Mouse (Mus musculus) G1E-ER4 (cell line): ENCODE measurements around the gene Gab1. TPM values are rescaled to one million over a fixed set of nuclear protein-coding genes. Genes with fewer than 3 reads are reported as not detected.

Experiments used
- GATA1 ChIP-seq: IDR thresholded peaks from one replicate; pipeline ENCODE4 v1.8.0; 2012; ENCODE audit warnings: low read length, inconsistent platforms
- polyA plus RNA-seq: library from polyadenylated mRNA; stranded (reverse); fragments of >175 nt; gene quantifications from 2 replicates; pipeline ENCODE4 v1.2.3, GENCODE M21; 2012

Gene Gab1
- polyA plus RNA-seq, 1 experiment: 4.1 TPM

DNA sequence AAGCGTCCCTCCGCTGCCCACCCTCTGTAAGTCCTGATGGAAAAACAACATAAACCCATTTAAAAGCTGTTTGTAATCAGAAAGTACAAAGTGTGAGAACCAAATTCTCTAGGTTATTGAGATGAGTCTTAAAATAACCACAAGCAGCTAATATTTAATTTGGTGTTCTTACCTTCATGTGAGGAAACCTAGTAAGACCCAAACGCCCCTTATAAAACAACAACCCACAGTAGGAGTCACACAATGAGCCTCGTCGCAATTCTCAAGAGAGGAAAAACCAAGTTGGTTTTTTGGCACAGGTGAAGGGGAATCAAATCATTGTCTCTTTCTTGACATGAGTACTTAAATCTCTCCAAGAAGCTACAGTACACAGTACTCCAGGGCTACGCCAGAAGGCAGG is 44.9 kb downstream of the Gab1 start:
- TF ChIP-seq GATA1: no peak

DNA sequence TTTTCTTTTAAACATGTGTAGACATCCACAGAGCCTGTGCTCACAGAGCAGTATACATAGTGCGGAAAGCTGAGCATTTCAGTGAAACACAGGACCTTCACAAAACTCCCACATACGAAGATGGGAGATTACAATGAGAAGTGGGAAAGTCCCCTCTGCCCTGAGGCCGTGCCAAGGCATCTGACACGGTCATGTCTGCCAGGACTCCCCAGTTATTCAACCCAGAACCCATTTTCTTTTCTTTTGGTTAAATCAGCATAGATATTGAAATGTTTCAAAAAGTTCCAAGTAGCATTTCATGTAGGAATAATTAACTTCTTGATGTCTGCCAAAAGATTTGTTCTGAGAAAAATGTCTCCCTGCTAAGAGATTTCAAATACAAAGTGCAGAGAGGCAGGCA is 45.9 kb downstream of the Gab1 start:
- no peak for TF ChIP-seq GATA1

DNA sequence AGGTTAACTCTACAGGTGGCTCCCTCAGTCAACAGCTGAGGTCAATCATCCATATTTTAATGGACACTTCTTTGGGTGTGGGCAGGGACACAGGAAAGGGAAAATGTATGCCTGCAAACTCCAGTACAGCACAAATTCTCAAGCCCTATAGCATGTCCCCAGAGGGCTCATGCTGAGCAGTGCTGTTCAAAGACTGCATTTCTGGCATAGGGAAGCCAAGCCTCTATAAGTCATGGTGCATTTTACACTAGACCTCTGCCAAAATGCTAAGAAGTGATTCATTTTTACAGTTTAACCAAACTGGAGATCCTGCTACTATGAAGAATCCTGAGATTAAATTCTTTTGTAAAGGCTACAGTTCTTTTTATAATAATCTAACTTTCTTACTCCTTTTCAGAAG is 47.8 kb downstream of the Gab1 start:
- no peak for TF ChIP-seq GATA1

DNA sequence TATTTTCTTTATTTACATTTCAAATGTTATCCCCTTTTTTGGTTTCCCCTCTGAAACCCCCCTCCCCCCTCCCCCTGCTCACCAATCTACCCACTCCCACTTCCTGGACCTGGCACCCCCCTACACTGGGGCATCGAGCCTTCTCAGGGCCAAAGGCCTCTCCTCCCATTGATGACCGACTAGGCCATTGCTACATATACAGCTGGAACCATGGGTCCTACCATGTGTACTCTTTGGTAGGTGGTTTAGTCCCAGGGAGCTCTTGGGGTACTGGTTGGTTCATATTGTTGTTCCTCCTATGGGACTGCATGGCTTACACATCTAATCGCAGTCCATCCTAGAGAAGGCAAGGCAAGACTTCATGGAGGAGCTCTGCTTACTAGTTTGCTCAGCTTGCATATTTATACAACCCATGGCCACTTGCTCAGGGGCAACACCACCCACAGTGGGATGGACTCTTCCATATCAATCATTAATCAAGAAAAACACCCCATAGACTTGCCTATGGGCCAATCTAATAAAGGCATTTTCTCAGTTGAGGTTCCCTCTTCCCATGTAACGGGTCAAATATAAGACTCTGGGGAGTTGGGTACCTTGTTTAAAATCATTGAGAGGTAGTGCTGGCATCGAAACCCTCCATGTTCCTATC is 48.3 kb downstream of the Gab1 start:
- no peak for TF ChIP-seq GATA1

DNA sequence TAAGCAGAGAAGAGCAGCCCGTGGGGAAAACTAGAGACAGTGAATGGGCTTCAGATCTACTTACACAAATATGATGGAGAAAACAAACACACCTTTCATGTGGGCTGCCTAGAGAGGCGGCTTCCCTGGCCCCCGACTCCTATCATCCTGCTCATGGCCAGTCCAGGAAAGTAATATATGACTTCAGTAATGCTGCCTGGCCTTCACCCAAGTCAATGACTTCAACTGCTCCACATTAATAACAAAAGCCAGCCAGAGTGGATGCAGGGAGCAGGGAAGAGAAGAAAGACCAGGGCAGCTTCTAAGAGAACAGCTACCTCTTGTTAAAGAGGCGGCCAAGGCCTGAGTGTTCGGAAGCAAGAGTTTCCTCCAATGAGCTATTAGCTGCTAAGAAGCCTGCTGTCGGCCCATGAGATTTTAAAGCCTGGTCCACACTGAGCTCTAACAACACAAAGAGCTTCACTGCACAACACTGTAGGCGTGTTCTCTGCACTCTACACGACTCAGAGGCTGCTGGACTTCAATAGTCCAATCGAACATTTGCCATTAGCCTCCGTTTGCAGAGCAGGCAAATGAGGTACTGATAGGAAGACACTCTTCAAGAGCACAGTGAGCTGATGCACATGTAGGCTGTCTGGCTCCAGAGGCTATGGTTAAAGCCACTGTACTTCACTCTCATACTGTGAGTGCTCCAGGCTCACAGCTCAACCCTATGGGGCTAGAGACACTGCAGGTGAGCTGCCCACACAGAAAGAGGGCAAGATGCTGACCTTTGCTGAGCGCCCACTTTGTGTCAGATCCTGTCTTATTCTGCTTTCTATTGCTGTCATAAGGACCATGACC is 49.4 kb downstream of the Gab1 start:
- no peak for TF ChIP-seq GATA1

DNA sequence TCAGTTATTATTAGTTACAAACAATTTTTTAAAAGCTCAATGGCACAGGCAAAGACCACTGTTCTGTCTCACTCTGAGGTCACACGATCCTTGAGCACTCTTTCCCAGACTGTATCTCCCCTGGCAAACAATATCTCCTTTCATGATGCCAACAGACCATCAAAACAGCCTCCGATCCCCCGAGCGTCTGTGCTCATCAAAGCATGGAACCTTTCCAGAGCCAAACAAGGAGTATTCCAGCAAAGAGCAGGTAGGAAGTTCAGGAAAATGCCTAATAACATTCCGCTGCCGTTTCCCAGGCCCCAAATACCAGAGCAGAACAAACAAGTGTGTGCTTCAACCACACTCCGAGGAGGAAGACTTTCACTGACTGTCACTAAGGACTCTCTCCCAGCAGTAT is 50.2 kb downstream of the Gab1 start:
- no peak for TF ChIP-seq GATA1

DNA sequence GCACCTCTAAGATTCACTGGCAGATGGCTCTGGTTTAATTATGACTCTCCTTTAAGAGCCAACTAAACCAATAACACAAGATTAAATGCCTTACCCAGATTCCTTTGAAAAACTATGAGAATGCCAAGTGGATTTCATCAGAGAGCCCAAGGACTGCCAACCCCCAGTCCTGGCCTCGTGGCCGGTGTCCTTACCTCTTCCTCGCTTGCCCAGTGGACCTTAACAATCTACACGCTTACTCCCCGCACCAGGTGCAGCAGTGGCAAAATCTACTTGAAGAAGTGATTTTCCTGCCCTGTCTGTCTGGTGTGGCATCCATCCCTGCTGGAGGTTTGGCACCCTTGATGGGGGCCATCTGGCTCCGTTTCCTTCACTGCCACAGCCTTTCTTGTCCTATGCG is 53.3 kb downstream of the Gab1 start:
- no peak for TF ChIP-seq GATA1

DNA sequence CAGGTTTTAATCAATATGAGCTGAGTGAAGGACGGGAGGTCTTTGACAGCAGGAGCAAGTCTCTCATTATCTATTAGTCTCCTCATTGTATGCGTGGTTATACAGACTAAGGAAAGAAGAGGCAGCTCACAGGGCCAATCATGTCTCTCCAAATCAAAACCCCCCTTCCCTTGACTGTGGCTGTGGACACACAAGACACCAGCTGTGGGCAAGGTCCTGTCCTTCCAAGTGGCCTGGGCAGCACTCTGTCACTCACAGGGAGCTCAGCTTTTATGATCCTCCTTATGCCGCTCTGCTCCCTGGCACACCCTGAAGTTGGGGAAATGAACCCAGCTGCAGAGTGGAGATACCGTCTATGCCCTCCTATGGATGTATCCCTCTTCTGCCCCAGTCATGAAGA is 55.2 kb downstream of the Gab1 start:
- TF ChIP-seq GATA1: no peak

DNA sequence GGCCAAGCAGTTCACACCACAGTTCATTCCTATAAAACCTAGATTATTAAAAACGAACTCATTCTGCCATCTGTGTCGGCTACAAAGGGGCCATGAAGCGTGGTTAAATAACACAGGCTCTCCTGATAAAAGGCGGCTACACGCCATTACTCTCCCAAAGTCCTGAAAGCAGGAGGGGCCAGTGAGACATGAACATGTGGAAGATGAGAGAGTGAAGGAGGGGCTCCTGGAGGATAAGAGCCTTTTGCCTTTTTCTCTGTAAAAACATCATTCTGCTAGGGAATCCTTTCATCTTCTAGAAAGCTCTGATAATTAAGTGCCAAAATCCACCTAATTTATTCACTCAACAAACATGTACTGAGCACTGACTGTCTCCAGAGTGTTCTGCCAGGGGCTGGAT is 55.9 kb downstream of the Gab1 start:
- TF ChIP-seq GATA1: no peak

DNA sequence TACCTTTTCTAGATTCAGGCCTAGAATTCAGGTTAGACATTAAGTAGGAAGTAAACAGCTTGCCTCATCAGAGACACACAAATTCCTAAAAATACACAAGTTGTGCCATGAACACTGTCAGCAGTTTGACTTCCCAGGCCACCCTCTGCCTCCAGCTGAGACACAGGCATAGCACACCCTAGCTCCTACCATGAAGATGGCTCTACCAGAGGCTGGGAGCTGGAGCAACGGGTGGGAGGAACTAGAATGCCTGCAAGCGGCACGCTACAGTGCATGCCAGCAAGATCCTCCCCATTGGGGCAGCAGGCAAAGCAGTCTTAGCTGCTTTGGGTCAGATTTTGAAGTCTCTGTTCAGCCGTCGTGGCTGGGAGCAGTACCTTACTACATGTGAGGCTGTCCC is 57.1 kb downstream of the Gab1 start:
- TF ChIP-seq GATA1: no peak

DNA sequence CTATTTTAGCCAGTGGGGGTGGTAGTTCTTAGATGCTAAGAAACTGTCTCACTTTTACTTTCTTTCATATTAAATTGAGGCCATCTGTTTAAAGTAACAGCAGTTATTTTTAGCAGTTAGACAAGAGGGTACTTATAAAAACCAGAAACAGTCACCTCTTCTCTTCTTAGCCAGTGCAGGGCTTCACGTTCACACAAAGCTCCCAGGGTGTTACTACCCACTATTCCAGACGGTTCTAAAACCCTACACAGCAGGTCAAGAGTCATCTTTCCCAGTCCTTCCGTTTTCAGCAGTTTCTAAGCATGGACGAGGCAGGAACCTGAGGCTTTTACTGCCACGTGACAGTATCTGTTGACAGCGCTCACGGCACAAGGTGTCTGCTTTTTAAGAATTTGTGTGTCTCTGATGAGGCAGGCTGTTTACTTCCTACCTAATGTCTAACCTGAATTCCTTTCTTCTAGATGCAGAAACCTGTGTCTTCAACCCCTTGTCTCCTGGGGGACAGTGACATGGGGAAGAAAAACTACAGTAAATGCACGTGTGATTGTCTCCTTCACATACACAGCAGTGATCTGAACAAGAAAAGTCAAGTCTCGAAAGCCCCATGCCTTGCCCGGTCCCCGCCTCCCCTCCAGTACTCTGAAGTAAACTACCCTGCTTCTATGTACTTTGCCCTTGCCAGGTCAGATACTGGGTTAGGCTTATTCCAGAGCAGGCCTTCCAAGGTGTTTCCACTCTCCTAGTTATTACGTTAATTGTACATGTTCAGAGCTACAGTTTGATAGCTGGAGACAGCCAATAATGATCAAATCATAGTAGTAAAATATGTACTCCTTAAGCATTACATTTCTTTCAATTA is 58.7 kb downstream of the Gab1 start:
- TF ChIP-seq GATA1: no peak

DNA sequence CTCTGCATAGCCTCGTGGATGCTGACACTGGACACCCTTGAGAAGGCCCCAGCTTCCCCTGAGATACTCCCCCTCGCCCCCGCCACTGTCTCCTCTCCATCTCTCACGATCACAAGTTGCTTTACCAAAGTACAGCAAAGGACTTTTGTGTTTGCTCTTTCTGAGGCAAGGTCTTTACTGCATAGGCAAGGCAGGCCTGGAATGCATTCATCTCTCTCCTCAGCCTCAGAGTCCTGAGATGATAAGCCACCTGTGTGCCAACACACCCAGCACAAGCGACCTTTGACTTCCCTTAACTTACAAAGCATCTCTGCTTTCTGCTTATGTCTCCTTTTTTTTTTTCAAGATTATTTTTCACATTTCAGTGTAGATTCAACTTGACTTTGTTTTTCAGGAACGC is 61.3 kb downstream of the Gab1 start:
- TF ChIP-seq GATA1: no peak

DNA sequence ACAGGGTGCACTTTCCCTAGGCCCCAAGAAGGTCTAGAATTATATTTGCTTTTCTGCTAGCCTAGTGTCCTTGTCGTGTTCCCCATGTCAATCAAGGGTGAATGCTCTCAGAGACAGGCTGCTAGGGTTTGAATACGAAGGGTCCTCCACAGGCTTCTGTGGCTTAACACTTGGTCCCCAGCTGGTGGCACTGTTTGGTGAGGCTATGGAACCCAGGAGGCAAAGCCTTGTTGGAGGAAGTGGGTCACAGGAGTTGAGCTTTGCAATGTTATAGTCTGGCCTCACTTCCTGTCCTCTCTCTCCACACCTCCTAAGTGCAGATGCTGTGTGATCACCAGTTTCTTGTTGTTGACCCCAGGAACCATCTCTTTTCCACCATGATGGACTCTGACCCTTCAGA is 63.3 kb downstream of the Gab1 start:
- no peak for TF ChIP-seq GATA1

DNA sequence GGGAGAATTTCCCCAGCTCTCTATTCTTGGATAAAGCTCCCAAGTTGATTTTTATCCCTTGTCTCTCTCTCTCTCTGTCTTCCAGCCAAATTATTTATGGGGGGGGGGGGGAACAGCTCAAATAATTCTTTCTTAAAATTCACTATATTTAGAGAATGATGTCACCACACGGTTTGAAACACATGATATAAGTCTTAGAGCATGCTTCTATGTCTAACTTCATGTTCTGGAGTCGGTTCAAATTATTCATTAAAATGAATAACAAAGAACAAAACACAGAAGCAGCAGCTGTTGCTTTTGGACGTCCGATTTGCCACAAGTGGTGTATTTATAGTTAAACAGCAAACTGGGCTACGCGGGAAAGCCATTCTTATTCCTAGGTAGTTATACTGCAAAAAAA is 65.1 kb downstream of the Gab1 start:
- TF ChIP-seq GATA1: no peak

DNA sequence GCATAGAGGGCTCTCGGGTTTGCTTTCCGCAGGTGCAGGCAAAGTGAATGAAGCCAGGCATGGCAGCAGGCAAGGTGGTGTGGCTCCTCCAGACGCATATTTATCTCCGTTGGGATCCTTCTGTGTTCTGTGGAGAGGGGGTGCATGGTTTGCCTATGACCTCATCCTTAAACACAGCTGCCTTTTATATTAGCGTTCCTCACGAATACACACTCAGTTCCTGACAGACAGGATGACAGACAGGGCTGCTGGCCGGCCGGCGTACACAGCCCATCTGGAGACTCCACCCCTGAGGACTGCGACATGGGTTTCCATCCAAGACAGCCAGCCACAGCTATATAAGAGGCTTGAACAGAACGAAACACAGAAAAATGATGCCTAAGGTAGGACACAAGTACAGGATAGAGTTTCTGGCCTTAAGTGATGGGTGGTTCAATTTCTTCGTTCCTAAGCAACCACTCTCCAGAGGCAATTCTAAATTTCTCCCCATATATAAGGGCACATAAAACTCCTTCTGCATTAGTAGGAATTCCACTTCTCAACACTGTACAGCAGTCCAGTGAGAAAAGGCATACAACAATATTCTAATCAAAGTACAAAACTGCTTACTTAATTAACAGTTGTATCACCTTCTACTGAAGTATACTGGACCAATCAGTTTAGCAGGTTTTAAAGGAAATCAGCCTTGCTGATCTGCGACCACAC is 66.1 kb downstream of the Gab1 start:
- no peak for TF ChIP-seq GATA1

DNA sequence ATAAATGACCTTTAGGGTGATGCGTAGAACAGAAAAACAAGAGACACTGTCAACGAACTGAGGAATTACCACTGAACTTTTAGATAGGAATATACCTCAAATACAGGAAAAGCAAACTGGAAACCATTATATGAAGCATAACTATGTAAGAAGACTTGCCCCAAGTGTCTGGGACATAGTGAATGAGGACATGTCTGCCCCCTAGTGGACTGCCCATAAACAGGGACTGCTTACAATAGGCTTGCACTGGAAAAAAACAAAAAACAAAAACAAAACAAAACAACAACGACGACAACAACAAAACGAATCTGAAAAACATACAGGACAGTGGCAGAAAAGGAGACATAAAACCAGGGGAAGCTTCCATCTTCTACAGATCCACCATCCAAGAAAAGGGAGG is 66.9 kb downstream of the Gab1 start:
- no peak for TF ChIP-seq GATA1
